Mouse (Mus musculus) colon, adult 2 months (tissue): Measurements from ENCODE around the gene Svs4. TPM values are rescaled to one million over a fixed set of nuclear protein-coding genes. Genes with fewer than 3 reads are reported as not detected.

Experiments
- polyA plus RNA-seq: library from polyadenylated mRNA; depleted of rRNA; stranded (reverse); fragments of >200 nt; gene quantifications from 2 replicates; pipeline ENCODE4 v1.2.3, GENCODE M21; 2012; rRNA removed

Gene Svs4
- not detected in 2 replicates for polyA plus RNA-seq

DNA sequence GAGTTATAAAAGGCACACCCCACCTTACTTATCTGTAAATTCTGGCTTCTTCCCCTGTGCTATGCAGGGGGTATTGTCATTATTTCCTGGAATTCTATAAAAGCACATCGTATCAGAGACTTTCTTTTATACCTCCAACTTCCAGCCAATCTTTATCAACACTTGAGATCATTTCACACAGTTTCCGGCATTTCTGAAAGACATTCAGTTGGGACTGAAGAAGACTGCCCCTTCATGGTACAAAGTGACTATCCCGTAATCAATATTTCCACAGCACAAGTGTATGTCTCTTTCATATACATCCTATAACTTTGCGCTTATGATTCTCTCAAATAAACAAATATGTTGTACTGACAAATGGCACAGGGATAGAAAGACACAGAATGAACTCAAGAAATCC is at the start of gene Svs4:
Svs4 (minus strand) TSS at position 101 of the 400 bp plus-strand sequence.

DNA sequence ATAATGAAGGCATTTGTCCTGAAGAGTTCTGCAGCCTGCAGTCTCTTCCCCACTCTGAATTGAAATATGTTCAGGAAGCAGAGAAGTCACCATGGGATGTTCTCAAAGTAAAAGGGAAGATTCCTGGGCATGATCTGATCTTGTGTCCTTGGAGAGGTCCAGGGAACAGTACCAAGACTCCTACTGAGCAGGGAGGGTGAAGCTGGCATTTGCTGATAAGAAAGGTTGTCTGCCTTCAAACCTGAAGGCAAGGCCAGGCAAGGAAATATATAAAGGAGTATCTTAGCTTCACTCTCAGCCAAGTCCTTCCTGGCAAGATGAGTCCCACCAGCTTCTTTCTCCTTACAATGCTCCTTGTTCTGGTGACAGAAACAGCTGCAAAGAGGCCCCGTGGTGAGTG is 38.2 kb upstream of the Svs4 start, which contains the start of gene Svs6:
Svs6 (plus strand) TSS at position 301 of the 400 bp plus-strand sequence.

GRCm38 (mm10) chr2:164288968-164289367 is 10.7 kb upstream of the Svs4 start, which contains the start of gene Svs3a:
Gene Svs3a, plus strand, starts transcription at chr2:164289268.

GRCm38 (mm10) chr2:164256540-164256939 is 21.7 kb downstream of the Svs4 start, which contains the start of gene Svs3b:
Gene Svs3b, minus strand, starts transcription at chr2:164256640.

GRCm38 (mm10) chr2:164238366-164238765 is 39.9 kb downstream of the Svs4 start, which contains the start of gene Svs2:
Gene Svs2, minus strand, starts transcription at chr2:164238466.

Other genes with a start within 250 kb of the Svs4 start
- gene Stk4, start 208.1 kb downstream of the Svs4 start, polyA plus RNA-seq = 10.1 and 11.9 TPM in 2 replicates
- gene Tomm34, start 207.3 kb downstream of the Svs4 start, polyA plus RNA-seq = 37.4 and 41.4 TPM in 2 replicates
- gene Kcns1, start 107.3 kb downstream of the Svs4 start, polyA plus RNA-seq = 2.1 and 3.0 TPM in 2 replicates
- not detected in 2 replicates for gene Wfdc5, start 95.7 kb downstream of the Svs4 start, polyA plus RNA-seq
- gene Wfdc12, start 87.9 kb downstream of the Svs4 start, polyA plus RNA-seq = not detected in 2 replicates
- not detected in 2 replicates for gene Wfdc15a, start 78.3 kb downstream of the Svs4 start, polyA plus RNA-seq
- gene Wfdc15b, start 56.8 kb downstream of the Svs4 start, polyA plus RNA-seq = not detected in 2 replicates
- gene Svs2, start 40.0 kb downstream of the Svs4 start, polyA plus RNA-seq = not detected in 2 replicates
- not detected in 2 replicates for gene Svs3b, start 21.8 kb downstream of the Svs4 start, polyA plus RNA-seq
- gene Svs3a, start 10.8 kb upstream of the Svs4 start, polyA plus RNA-seq = not detected in 2 replicates
- not detected in 2 replicates for gene Svs6, start 38.3 kb upstream of the Svs4 start, polyA plus RNA-seq
- gene Svs5, start 54.3 kb upstream of the Svs4 start, polyA plus RNA-seq = not detected in 2 replicates
- gene Slpi, start 110.6 kb upstream of the Svs4 start, polyA plus RNA-seq = 17.9 and 23.1 TPM in 2 replicates
- 0.07 and 18.9 TPM in 2 replicates for gene Rbpjl, start 124.7 kb upstream of the Svs4 start, polyA plus RNA-seq
- 6.8 and 7.4 TPM in 2 replicates for gene Matn4, start 126.7 kb upstream of the Svs4 start, polyA plus RNA-seq
- 107 and 113 TPM in 2 replicates for gene Sdc4, start 165.4 kb upstream of the Svs4 start, polyA plus RNA-seq
- gene Sys1, start 178.5 kb upstream of the Svs4 start, polyA plus RNA-seq = 163 and 226 TPM in 2 replicates
- gene Gm20458, start 182.5 kb upstream of the Svs4 start, polyA plus RNA-seq = 59.6 and 66.8 TPM in 2 replicates
- gene Trp53tg5, start 195.3 kb upstream of the Svs4 start, polyA plus RNA-seq = not detected in 2 replicates
- gene Dbndd2, start 207.6 kb upstream of the Svs4 start, polyA plus RNA-seq = 73.3 and 88.5 TPM in 2 replicates
- gene Pigt, start 219.1 kb upstream of the Svs4 start, polyA plus RNA-seq = 181 and 196 TPM in 2 replicates